Mouse (Mus musculus): ENCODE measurements around the gene Hivep3.

GRCm38 (mm10) chr4:119854307-119855144 is 120.9 kb downstream of the Hivep3 start:
- TF ChIP-seq CTCF (IDR thresholded peaks at IDR 0.05; ENCODE audit: control insufficient read depth, insufficient read depth, insufficient read length) = no peak
- TF ChIP-seq FOSL1 (IDR thresholded peaks at IDR 0.05; ENCODE audit: insufficient read depth, low read length, poor library complexity, severe bottlenecking) = no peak
- TF ChIP-seq USF1 (IDR thresholded peaks at IDR 0.05; ENCODE audit: low read depth) = no peak
- no peak for TF ChIP-seq MYOG (IDR thresholded peaks at IDR 0.05; ENCODE audit: control insufficient read depth, extremely low read depth, insufficient read length)
